Mouse (Mus musculus): ENCODE results near the gene Tm7sf2. TPM values are rescaled to one million over a fixed set of nuclear protein-coding genes. Genes with fewer than 3 reads are reported as not detected.

The Tm7sf2 gene
- polyA plus RNA-seq, 1 experiment from 2014 or later = 44.3 TPM

GRCm38 (mm10) chr19:6030520-6031280 is 37.5 kb downstream of the Tm7sf2 start:
- ATAC-seq (ENCODE audit: low FRiP score, low read depth) = no peak
- 79% methylated on average over 14 of the region's 14 CpGs for WGBS

GRCm38 (mm10) chr19:6029426-6029825 is 38.7 kb downstream of the Tm7sf2 start:
- H3K4me2 ChIP-seq (replicated peaks) = no peak overlapping the region
- no peaks in the 10 kb centered on the region for H3K36me3 ChIP-seq
- no peak overlapping the region for H3K9ac ChIP-seq
- H3K4me1 ChIP-seq = no peaks in the 10 kb centered on the region
- no peaks in the 10 kb centered on the region for H3K9me3 ChIP-seq
- WGBS = 84% methylated on average over 9 of the region's 9 CpGs
- ATAC-seq (ENCODE audit: low FRiP score, low read depth) = no peak
- no peaks in the 10 kb centered on the region for H3K27me3 ChIP-seq (replicated peaks)
- no peak overlapping the region for H3K4me3 ChIP-seq
- no peak overlapping the region for H3K27ac ChIP-seq

More at GRCm38 (mm10) chr19:6030520-6031280, 37.5 kb downstream of the Tm7sf2 start:
- Histone ChIP-seq H3K4me3 (no peak overlapping the region), H3K4me1 (no peaks in the 10 kb centered on the region), H3K4me2 (replicated peaks) (no peak overlapping the region), H3K9me3 (no peaks in the 10 kb centered on the region), H3K27ac (no peak overlapping the region), H3K27me3 (replicated peaks) (no peaks in the 10 kb centered on the region), H3K9ac (no peak overlapping the region), H3K36me3 (no peaks in the 10 kb centered on the region)

- no peak for ATAC-seq (ENCODE audit: low FRiP score, low read depth)
- H3K36me3 ChIP-seq = no peaks in the 10 kb centered on the region
- no peaks in the 10 kb centered on the region for H3K9me3 ChIP-seq
- H3K27ac ChIP-seq = no peak overlapping the region
- no peaks in the 10 kb centered on the region for H3K4me1 ChIP-seq
- H3K4me3 ChIP-seq = no peak overlapping the region
- no peaks in the 10 kb centered on the region for H3K27me3 ChIP-seq (replicated peaks)
- H3K4me2 ChIP-seq (replicated peaks) = no peak overlapping the region
- WGBS = 86% methylated on average over 6 of the region's 6 CpGs
- no peak overlapping the region for H3K9ac ChIP-seq
These were observed 39.2 kb downstream of the Tm7sf2 start for GRCm38 (mm10) chr19:6028991-6029390.

DNA sequence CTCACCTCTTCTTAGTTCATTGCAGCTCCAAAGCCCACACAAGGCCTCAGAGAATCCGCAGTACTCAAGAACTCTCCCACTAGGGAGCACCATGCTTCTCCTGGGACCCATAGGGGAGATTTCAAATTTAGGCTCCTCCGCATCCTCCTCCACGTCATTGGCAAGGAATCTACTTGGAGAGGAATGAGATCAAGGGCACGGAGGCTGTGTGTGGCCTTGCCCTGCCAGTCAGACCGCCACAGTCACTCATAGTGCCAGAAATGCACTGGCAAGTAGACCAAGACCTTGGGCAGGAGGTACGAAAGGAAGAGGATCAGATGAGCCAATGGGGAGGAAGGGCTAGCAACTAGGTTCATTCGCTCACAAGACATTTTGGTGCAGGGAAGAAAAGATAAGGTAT is 44.2 kb downstream of the Tm7sf2 start:
- no peak overlapping the region for H3K27ac ChIP-seq
- no peak for ATAC-seq (ENCODE audit: low FRiP score, low read depth)
- no peaks in the 10 kb centered on the region for H3K27me3 ChIP-seq (replicated peaks)
- no peak overlapping the region for H3K4me3 ChIP-seq
- no peak overlapping the region for H3K9ac ChIP-seq
- no peaks in the 10 kb centered on the region for H3K36me3 ChIP-seq
- H3K4me1 ChIP-seq = no peaks in the 10 kb centered on the region
- H3K9me3 ChIP-seq = no peaks in the 10 kb centered on the region
- WGBS = 87% methylated on average over 7 of the region's 7 CpGs
- H3K4me2 ChIP-seq (replicated peaks) = no peak overlapping the region

DNA sequence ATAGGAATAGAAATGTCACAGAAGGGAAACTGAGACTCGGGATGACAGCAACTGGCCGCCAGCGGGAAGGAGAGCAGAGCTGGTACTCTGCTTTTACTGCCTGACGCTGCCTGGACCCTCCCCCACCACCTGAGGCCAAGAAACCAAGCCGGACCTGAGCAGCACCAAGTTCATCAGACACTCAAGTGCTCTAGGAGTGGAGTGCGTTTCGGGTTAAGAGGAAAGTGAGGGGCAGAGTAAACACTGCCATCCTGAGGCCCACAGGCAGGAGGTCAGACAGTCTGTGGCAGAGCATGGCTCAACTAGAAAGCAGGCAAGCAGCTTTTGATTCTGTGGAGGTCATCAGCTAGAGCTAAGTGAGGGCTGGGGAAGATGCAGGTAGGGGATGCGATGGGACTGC is 45.1 kb downstream of the Tm7sf2 start:
- Histone ChIP-seq H3K4me3 (no peak overlapping the region), H3K27me3 (replicated peaks) (no peaks in the 10 kb centered on the region), H3K4me2 (replicated peaks) (no peak overlapping the region), H3K9me3 (no peaks in the 10 kb centered on the region), H3K36me3 (no peaks in the 10 kb centered on the region), H3K9ac (no peak overlapping the region), H3K4me1 (no peaks in the 10 kb centered on the region), H3K27ac (no peak overlapping the region)
- 71% methylated on average over 8 of the region's 8 CpGs for WGBS
- ATAC-seq (ENCODE audit: low FRiP score, low read depth) = no peak

DNA sequence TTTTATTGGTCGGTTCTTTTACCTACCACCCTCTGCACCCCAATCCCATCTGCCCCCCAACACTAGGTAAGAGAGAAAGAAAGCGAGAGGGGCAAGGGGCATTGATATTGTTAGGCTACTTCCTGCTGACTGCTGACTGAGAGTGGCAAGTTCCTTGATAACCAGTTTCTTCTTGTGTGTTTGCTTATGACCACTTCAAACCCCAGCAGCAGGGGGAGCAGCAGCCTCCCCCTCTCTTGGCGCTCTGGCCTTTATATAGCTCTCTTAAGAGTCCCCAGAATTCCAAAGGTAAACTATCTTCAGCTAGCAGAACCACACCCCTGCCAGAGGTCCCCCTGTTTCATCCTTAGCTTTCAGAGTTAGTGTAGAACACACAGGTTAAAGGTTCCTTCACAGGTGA is 47.9 kb downstream of the Tm7sf2 start:
- no peak for ATAC-seq (ENCODE audit: low FRiP score, low read depth)
- peaks cover 21% of the 10 kb centered on the region for H3K27me3 ChIP-seq (replicated peaks)
- no peak overlapping the region for H3K4me2 ChIP-seq (replicated peaks)
- no peak overlapping the region for H3K4me3 ChIP-seq
- H3K4me1 ChIP-seq = peaks cover 8% of the 10 kb centered on the region
- no peaks in the 10 kb centered on the region for H3K9me3 ChIP-seq
- no peak overlapping the region for H3K27ac ChIP-seq
- WGBS = 58% methylated on average over 3 of the region's 3 CpGs
- H3K36me3 ChIP-seq = no peaks in the 10 kb centered on the region
- no peak overlapping the region for H3K9ac ChIP-seq

GRCm38 (mm10) chr19:6018142-6019089 is 49.8 kb downstream of the Tm7sf2 start:
- Histone ChIP-seq H3K27ac (no peak overlapping the region), H3K4me1 (peaks cover 14% of the 10 kb centered on the region), H3K9me3 (no peaks in the 10 kb centered on the region), H3K9ac (no peak overlapping the region), H3K27me3 (replicated peaks) (peaks cover 37% of the 10 kb centered on the region), H3K4me2 (replicated peaks) (no peak overlapping the region), H3K36me3 (no peaks in the 10 kb centered on the region), H3K4me3 (no peak overlapping the region)
- 32% methylated on average over 15 of the region's 15 CpGs for WGBS
- ATAC-seq (ENCODE audit: low FRiP score, low read depth) = no peak

DNA sequence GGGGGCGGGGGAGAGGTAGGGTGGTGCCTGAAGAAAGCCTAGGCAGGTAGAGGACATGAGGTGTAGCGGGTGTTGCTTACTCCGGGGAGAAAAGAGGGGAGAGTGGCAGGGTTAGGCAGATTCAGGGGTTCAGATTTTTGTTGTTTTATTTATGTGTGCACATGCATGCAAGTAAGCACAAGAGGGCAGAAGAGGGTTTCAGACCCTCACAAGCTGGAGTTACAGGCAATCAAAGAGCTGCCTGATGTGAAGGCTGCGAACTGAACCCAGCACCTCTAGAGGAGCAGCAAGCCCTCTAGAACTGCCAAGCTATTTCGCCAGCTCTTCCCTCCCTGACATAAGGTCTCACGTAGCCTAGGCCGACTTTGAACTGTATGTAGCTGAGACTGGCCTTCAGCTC is 51.6 kb downstream of the Tm7sf2 start:
- peak overlapping the region; percentile 82; the same call in 1 of the 2 replicates for H3K4me2 ChIP-seq (replicated peaks)
- no peak for ATAC-seq (ENCODE audit: low FRiP score, low read depth)
- peaks cover 14% of the 10 kb centered on the region for H3K4me1 ChIP-seq
- H3K4me3 ChIP-seq = no peak overlapping the region
- H3K27me3 ChIP-seq (replicated peaks) = peaks cover 39% of the 10 kb centered on the region
- WGBS = 45% methylated on average over 7 of the region's 7 CpGs
- no peaks in the 10 kb centered on the region for H3K9me3 ChIP-seq
- no peak overlapping the region for H3K9ac ChIP-seq
- no peaks in the 10 kb centered on the region for H3K36me3 ChIP-seq
- H3K27ac ChIP-seq = no peak overlapping the region

GRCm38 (mm10) chr19:6015511-6016315 is 52.5 kb downstream of the Tm7sf2 start, which contains the start of gene Capn1:
Gene Capn1 (minus strand): TSS chr19:6015897.
- H3K4me1 ChIP-seq = peaks cover 14% of the 10 kb centered on the region
- peak; percentile 71 for ATAC-seq (ENCODE audit: low FRiP score, low read depth)
- H3K27ac ChIP-seq = no peak within 1 kb of the TSS
- WGBS = 4% methylated on average over 40 of the region's 40 CpGs
- H3K36me3 ChIP-seq = no peaks in the 10 kb centered on the region
- peaks cover 39% of the 10 kb centered on the region for H3K27me3 ChIP-seq (replicated peaks)
- peak within 1 kb of the TSS; percentile 82 for H3K4me2 ChIP-seq (replicated peaks)
- H3K9me3 ChIP-seq = no peaks in the 10 kb centered on the region
- H3K9ac ChIP-seq = peak within 1 kb of the TSS; percentile 63
- peak within 1 kb of the TSS; percentile 47 for H3K4me3 ChIP-seq

DNA sequence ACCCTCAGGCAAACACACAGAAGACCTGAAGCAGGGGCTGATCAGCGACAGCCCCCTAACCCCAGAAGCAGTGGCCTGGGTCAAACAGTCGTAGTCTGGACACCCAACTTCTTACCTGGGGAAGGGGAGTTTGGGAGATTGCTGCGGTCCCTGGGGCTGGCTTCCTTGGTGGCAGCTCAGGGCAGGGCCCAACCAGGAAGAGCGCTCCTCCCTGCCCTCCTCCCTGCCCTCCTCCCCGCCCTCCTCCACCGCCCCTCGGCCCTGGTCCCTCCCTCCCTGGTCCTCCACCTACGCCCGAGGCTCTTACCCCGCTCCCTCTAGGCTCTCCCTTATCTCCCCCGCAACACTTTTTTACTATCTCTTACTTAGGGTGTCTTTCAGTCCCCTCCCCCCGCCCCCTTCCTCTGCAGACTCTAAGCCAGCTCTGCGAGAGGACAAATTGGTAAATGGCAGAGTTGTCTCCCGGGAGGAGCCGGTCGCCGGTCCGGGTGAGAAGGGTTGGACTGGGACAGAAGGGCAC is 53.1 kb downstream of the Tm7sf2 start:
- peaks cover 39% of the 10 kb centered on the region for H3K27me3 ChIP-seq (replicated peaks)

GRCm38 (mm10) chr19:6013691-6014090 is 54.5 kb downstream of the Tm7sf2 start:
- Histone ChIP-seq H3K4me2 (replicated peaks) (no peak overlapping the region), H3K4me3 (no peak overlapping the region), H3K27me3 (replicated peaks) (peaks cover 39% of the 10 kb centered on the region), H3K9ac (no peak overlapping the region), H3K36me3 (no peaks in the 10 kb centered on the region), H3K9me3 (no peaks in the 10 kb centered on the region), H3K4me1 (peaks cover 14% of the 10 kb centered on the region), H3K27ac (no peak overlapping the region)
- 91% methylated on average over 10 of the region's 10 CpGs for WGBS
- ATAC-seq (ENCODE audit: low FRiP score, low read depth) = no peak

More for the DNA sequence above, 53.1 kb downstream of the Tm7sf2 start:
- Histone ChIP-seq H3K4me3 (peak overlapping the region; percentile 47), H3K4me2 (replicated peaks) (peak overlapping the region; percentile 82), H3K4me1 (peaks cover 14% of the 10 kb centered on the region), H3K36me3 (no peaks in the 10 kb centered on the region), H3K27ac (no peak overlapping the region), H3K9ac (peak overlapping the region; percentile 63), H3K9me3 (no peaks in the 10 kb centered on the region)
- ATAC-seq (ENCODE audit: low FRiP score, low read depth) = peak; percentile 65
- WGBS = 3% methylated on average over 14 of the region's 18 CpGs
